Mouse (Mus musculus): ENCODE data around the gene Prc1.

- no peak for TF ChIP-seq POLR2A (IDR thresholded peaks at IDR 0.05; ENCODE audit: insufficient read length, low read depth)
- TF ChIP-seq MAX (IDR thresholded peaks at IDR 0.05; ENCODE audit: low read depth): no peak
- no peak for TF ChIP-seq SRF (IDR thresholded peaks at IDR 0.05; ENCODE audit: control insufficient read depth, insufficient read length, low read depth)
- no peak for TF ChIP-seq TCF3 (IDR thresholded peaks at IDR 0.05; ENCODE audit: insufficient read length, low read depth)
- TF ChIP-seq USF1 (IDR thresholded peaks at IDR 0.05; ENCODE audit: low read depth): no peak
- TF ChIP-seq E2F4 (IDR thresholded peaks at IDR 0.05; ENCODE audit: insufficient read depth): no peak
- TF ChIP-seq TCF12 (IDR thresholded peaks at IDR 0.05; ENCODE audit: insufficient read depth, poor library complexity, severe bottlenecking): no peak
- TF ChIP-seq MYOG (IDR thresholded peaks at IDR 0.05; ENCODE audit: control insufficient read depth in 1 of 3, insufficient read depth in 1 of 3, insufficient read length in 2 of 3, low read depth in 2 of 3): no peak
- no peak for TF ChIP-seq POLR2AphosphoS2 (IDR thresholded peaks at IDR 0.05; ENCODE audit: insufficient read length, low read depth)
Observed at GRCm38 (mm10) chr7:80346173-80346572, 51.9 kb downstream of the Prc1 start.

All from myocyte (in vitro differentiated cells).